Mouse (Mus musculus) testis, postnatal 14 days (tissue): ENCODE data around the gene Ptpn22.

Source experiments
- DNase-seq: peaks from one replicate; pipeline ENCODE4 v3.0.0; 2021; ENCODE audit warnings: low spot score

The Ptpn22 gene

GRCm38 (mm10) chr3:103857977-103858563, 1.5 kb upstream of the Ptpn22 start:
- DNase-seq, result no peak

GRCm38 (mm10) chr3:103859851-103860391, 326 bp downstream of the Ptpn22 start:
- no peak for DNase-seq

- no peak for DNase-seq
These were observed 3.2 kb downstream of the Ptpn22 start for GRCm38 (mm10) chr3:103862721-103863220.

GRCm38 (mm10) chr3:103864200-103864599, 4.6 kb downstream of the Ptpn22 start:
- no peak for DNase-seq

- no peak for DNase-seq
These were observed 7.9 kb downstream of the Ptpn22 start for GRCm38 (mm10) chr3:103867424-103867971.

- DNase-seq, result no peak
These were observed 8.4 kb downstream of the Ptpn22 start for GRCm38 (mm10) chr3:103868008-103868407.

- no peak for DNase-seq
These were observed 13.1 kb downstream of the Ptpn22 start for GRCm38 (mm10) chr3:103872663-103873098.

- DNase-seq, result no peak
These were observed 14.7 kb downstream of the Ptpn22 start for GRCm38 (mm10) chr3:103874329-103874728.

- DNase-seq, result no peak
These were observed 26.4 kb downstream of the Ptpn22 start for GRCm38 (mm10) chr3:103885946-103886345.

- DNase-seq, result no peak
These were observed 28.0 kb downstream of the Ptpn22 start for GRCm38 (mm10) chr3:103887581-103887980.

- DNase-seq, result no peak
These were observed 33.8 kb downstream of the Ptpn22 start for GRCm38 (mm10) chr3:103893374-103893773.

- DNase-seq, result no peak
These were observed 45.1 kb downstream of the Ptpn22 start for GRCm38 (mm10) chr3:103904705-103905104.

- DNase-seq, result no peak
These were observed 47.9 kb downstream of the Ptpn22 start for GRCm38 (mm10) chr3:103907335-103908030.

- DNase-seq, result no peak
These were observed 49.2 kb downstream of the Ptpn22 start for GRCm38 (mm10) chr3:103908781-103909180.

- peak; percentile 53 for DNase-seq
These were observed 53.9 kb downstream of the Ptpn22 start for GRCm38 (mm10) chr3:103913451-103913961.

GRCm38 (mm10) chr3:103914010-103914669, 54.5 kb downstream of the Ptpn22 start, which contains the start of gene Rsbn1:
Gene Rsbn1 (plus strand): TSS chr3:103914120.
- DNase-seq, result peak; percentile 99

GRCm38 (mm10) chr3:103914732-103915508, 55.3 kb downstream of the Ptpn22 start:
- peak; percentile 78 for DNase-seq

- DNase-seq, result no peak
These were observed 55.9 kb downstream of the Ptpn22 start for GRCm38 (mm10) chr3:103915509-103915896.

- no peak for DNase-seq
These were observed 56.7 kb downstream of the Ptpn22 start for GRCm38 (mm10) chr3:103916205-103916838.

- no peak for DNase-seq
These were observed 57.2 kb downstream of the Ptpn22 start for GRCm38 (mm10) chr3:103916839-103917237.

- DNase-seq, result no peak
These were observed 60.5 kb downstream of the Ptpn22 start for GRCm38 (mm10) chr3:103920094-103920493.
